Mouse (Mus musculus): ENCODE measurements around the gene Rfc2.

Gene Rfc2

GRCm38 (mm10) chr5:134581146-134581545 is at the start of gene Rfc2:
Gene Rfc2, plus strand, starts transcription at chr5:134581366.
- ATAC-seq (ENCODE audit: insufficient number of reproducible peaks, low FRiP score, low TSS enrichment): no peak

GRCm38 (mm10) chr5:134531585-134531984 is 49.6 kb upstream of the Rfc2 start:
- ATAC-seq (ENCODE audit: insufficient number of reproducible peaks, low FRiP score, low TSS enrichment): no peak

GRCm38 (mm10) chr5:134532417-134532816 is 48.7 kb upstream of the Rfc2 start:
- no peak for ATAC-seq (ENCODE audit: insufficient number of reproducible peaks, low FRiP score, low TSS enrichment)

GRCm38 (mm10) chr5:134536036-134536435 is 45.1 kb upstream of the Rfc2 start:
- ATAC-seq (ENCODE audit: insufficient number of reproducible peaks, low FRiP score, low TSS enrichment): no peak

- ATAC-seq (ENCODE audit: insufficient number of reproducible peaks, low FRiP score, low TSS enrichment): no peak
Measured at GRCm38 (mm10) chr5:134539891-134540290, 41.3 kb upstream of the Rfc2 start.

- no peak for ATAC-seq (ENCODE audit: insufficient number of reproducible peaks, low FRiP score, low TSS enrichment)
Measured at GRCm38 (mm10) chr5:134540881-134541280, 40.3 kb upstream of the Rfc2 start.

- ATAC-seq (ENCODE audit: insufficient number of reproducible peaks, low FRiP score, low TSS enrichment): no peak; the same call in 1 of the 2 replicates
Measured at GRCm38 (mm10) chr5:134541640-134542039, 39.5 kb upstream of the Rfc2 start.

GRCm38 (mm10) chr5:134544516-134545241 is 36.5 kb upstream of the Rfc2 start:
- no peak for ATAC-seq (ENCODE audit: insufficient number of reproducible peaks, low FRiP score, low TSS enrichment)

GRCm38 (mm10) chr5:134545242-134545629 is 35.9 kb upstream of the Rfc2 start:
- ATAC-seq (ENCODE audit: insufficient number of reproducible peaks, low FRiP score, low TSS enrichment): no peak

- no peak for ATAC-seq (ENCODE audit: insufficient number of reproducible peaks, low FRiP score, low TSS enrichment)
Measured at GRCm38 (mm10) chr5:134546790-134547189, 34.4 kb upstream of the Rfc2 start.

GRCm38 (mm10) chr5:134548306-134548705 is 32.9 kb upstream of the Rfc2 start:
- ATAC-seq (ENCODE audit: insufficient number of reproducible peaks, low FRiP score, low TSS enrichment): no peak

- no peak for ATAC-seq (ENCODE audit: insufficient number of reproducible peaks, low FRiP score, low TSS enrichment)
Measured at GRCm38 (mm10) chr5:134549640-134550168, 31.5 kb upstream of the Rfc2 start.

GRCm38 (mm10) chr5:134550836-134551232 is 30.3 kb upstream of the Rfc2 start:
- ATAC-seq (ENCODE audit: insufficient number of reproducible peaks, low FRiP score, low TSS enrichment): no peak

- ATAC-seq (ENCODE audit: insufficient number of reproducible peaks, low FRiP score, low TSS enrichment): 0 out of 2 replicates have a peak, but pooled peaks have one; percentile 12
Measured at GRCm38 (mm10) chr5:134551233-134552109, 29.7 kb upstream of the Rfc2 start.

GRCm38 (mm10) chr5:134552110-134552972 is 28.8 kb upstream of the Rfc2 start, which contains the start of gene Clip2:
Gene Clip2, minus strand, starts transcription at chr5:134552434.
- ATAC-seq (ENCODE audit: insufficient number of reproducible peaks, low FRiP score, low TSS enrichment): peak; percentile 88

GRCm38 (mm10) chr5:134553951-134554546 is 27.1 kb upstream of the Rfc2 start:
- no peak for ATAC-seq (ENCODE audit: insufficient number of reproducible peaks, low FRiP score, low TSS enrichment)

- ATAC-seq (ENCODE audit: insufficient number of reproducible peaks, low FRiP score, low TSS enrichment): no peak
Measured at GRCm38 (mm10) chr5:134555463-134556164, 25.6 kb upstream of the Rfc2 start.

GRCm38 (mm10) chr5:134560071-134560449 is 21.1 kb upstream of the Rfc2 start, which contains the start of gene Syna:
Gene Syna, minus strand, starts transcription at chr5:134560171.
- ATAC-seq (ENCODE audit: insufficient number of reproducible peaks, low FRiP score, low TSS enrichment): no peak
